Mouse (Mus musculus): Measurements from ENCODE around the gene Gpr84.
A peak's percentile ranks its signal among the peaks of the same experiment; 100 is the strongest.

Gpr84 gene

GRCm38 (mm10) chr15:103310365-103310910 is at the start of gene Gpr84:
Gpr84 (minus strand) TSS chr15:103310612.
- no peak for DNase-seq (ENCODE audit: extremely low read depth, insufficient read length, low spot score)

GRCm38 (mm10) chr15:103359869-103360602 is 49.6 kb upstream of the Gpr84 start:
- DNase-seq (ENCODE audit: extremely low read depth, insufficient read length, low spot score): peak; percentile 40

DNA sequence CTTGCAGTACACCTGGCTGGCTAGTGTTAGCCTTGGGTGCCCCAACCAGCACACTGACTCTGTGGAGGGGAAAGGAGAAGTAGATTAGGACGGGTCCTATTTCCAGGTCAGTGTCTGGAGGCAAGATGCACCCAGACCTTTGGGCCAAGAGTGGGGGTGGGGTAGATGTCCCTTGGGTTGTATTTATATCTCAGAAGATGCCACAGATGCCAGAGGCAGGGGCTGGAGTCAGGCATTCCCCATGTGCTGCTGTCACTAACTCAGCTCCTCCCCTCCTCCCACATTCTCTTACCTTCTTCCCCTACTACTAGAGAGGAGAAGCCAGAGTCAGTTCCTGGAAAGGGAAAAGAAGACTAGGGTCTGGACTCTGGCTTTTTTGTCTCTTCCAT is 48.7 kb upstream of the Gpr84 start:
- no peak for DNase-seq (ENCODE audit: extremely low read depth, insufficient read length, low spot score)

DNA sequence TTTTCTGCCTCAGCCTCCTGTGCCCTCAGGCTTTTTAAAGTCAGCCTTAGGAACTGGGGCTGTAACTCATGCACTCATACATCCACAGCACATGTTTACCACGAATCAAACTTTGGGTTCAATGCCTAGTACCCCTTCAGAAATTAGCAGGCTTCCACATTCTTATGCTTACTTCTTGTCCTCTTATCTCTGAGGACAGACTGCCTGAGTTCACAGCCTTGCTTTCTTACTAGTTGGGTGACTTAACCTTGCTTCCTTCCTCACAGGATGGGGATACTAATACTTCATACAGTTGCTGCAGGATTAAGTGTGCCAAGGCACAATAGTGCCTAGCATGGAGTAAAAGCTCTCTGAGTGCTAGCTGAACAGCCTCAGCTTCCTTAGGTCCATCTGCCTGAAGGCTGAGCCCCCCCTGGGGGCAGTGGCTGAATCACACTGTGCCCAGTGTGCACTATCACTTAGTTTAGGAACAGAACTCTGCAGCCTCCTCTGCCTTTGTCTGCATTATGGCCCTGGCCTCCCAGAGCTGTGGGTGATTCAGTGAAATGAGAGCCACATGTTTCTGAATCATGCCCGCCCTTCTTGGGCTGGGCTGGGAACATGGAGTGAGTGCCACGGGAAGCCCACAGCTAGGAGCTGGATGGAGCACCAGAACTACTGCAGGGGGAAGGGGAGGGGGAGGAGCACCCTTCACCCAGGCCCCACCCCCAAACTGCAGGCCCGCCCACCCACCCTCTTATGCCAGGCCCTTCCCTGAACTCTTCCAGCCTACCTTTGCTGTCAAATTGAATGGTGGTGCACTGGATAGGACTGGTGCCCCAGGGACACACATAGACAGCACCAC is 48.1 kb upstream of the Gpr84 start:
- DNase-seq (ENCODE audit: extremely low read depth, insufficient read length, low spot score): peak; percentile 70

DNA sequence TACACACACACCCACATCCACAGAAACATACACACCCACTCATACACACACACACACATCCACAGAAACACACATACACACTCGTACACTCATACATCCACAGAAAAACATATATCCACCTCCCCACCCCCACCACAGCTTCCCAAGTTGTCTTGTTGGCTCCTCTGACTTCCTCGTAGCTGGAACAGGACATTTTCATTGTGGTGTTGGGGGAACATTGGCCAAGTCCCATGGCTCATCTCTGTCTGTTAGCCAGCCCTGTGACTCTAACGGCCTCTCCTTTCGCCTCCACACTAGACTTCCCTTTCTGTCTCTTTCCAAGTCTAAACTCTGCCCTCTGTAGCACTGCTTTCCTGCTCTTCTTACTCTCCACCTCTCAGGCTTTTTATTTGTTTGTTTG is 47.4 kb upstream of the Gpr84 start:
- DNase-seq (ENCODE audit: extremely low read depth, insufficient read length, low spot score): no peak

DNA sequence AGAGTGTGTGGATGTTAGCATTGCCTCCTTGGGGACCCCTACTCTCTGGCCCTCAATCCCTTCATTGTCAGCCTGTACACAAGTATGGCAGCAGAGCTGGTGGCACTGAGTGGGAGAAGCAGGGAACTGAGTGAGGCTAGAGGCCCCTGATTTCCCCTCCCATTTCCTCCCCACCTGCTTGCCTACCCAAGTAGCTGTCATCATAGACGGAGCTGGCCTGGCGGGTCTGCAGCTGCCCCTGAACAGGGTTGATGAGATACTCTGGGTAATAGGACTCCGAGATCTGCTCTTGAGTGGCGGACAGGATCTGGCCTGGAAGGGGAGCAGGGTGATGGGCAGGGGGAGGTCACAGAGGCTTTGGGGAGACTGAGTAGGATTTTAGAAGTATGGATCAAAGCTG is 45.7 kb upstream of the Gpr84 start:
- no peak for DNase-seq (ENCODE audit: extremely low read depth, insufficient read length, low spot score)

- no peak for DNase-seq (ENCODE audit: extremely low read depth, insufficient read length, low spot score)
These were observed 45.0 kb upstream of the Gpr84 start for GRCm38 (mm10) chr15:103355420-103355819.

DNA sequence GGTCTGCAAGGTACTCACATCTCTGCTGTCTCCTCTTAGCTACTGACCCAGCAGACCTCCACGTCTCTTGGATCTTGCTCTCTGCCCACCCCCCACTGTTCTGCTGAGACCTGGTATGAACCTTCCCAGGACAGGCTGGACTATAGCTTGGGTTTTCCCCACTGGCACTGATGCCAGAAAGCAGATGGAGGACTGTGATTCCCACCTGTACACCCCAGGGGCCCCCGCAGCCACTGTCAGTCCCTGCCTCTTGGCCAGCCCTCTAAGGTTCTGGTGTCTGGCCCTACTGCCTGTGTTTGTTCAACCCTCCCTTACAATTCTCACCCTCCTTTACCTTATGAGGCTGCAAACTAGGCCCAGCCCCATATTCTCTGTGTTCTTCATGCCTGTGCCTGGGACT is 44.3 kb upstream of the Gpr84 start:
- no peak for DNase-seq (ENCODE audit: extremely low read depth, insufficient read length, low spot score)

DNA sequence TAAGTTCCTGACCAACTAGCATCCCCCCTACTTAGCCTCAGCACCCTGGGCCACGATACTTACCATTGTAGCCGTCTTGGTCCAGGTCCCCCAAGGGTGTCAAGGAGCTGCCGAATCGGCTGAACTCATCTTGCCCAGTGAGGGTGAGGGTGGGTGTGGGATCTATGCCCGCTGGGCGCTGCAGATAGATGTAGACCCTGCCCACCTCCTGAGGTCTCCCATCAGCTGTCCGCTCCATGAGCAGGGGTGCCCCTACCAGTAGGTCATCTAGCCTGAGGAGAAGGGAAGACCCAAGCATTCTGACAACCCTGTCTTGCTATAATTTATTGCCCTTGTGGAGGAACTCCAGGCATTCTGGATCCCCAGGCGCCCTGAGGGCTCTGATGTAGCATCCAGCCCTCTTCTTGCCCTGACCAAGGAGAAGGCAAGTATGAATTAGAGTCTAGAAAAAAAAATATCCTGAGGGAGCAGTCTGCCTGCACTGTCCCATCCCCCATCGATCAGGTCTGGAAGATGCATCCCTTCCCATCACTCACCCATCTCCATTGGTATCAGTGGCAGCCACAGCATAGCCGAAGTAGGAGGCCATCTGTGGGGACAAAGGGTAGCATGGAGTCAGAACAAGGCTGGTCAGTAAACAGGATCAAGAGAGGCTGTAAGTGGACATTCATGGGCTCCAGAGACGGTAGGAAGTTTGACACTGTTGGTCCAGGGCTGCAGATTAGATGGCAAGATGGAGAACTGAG is 43.3 kb upstream of the Gpr84 start:
- DNase-seq (ENCODE audit: extremely low read depth, insufficient read length, low spot score): no peak

- DNase-seq (ENCODE audit: extremely low read depth, insufficient read length, low spot score): peak; percentile 39
These were observed 42.4 kb upstream of the Gpr84 start for GRCm38 (mm10) chr15:103352856-103353255.

DNA sequence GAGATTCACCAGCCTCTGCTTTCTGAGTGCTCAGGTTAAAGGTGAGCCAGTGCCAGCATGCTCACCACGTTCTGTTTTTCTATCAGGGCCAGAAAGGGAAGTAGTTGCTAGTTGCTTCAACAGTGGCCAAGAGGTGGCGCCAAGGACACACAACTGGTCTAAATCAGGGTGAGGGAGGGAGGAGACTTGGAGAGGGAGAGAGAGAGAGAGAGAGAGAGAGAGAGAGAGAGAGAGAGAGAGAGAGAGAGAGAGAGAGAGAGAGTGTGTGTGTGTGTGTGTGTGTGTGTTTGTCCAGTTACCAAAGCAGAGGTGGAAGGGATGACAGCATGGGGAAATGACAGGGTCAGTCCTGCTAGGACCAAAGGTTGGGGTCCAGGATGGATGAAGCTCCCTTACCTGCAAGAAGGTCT is 36.9 kb upstream of the Gpr84 start:
- peak; percentile 50 for DNase-seq (ENCODE audit: extremely low read depth, insufficient read length, low spot score)

- no peak for DNase-seq (ENCODE audit: extremely low read depth, insufficient read length, low spot score)
These were observed 35.4 kb upstream of the Gpr84 start for GRCm38 (mm10) chr15:103345789-103346188.

DNA sequence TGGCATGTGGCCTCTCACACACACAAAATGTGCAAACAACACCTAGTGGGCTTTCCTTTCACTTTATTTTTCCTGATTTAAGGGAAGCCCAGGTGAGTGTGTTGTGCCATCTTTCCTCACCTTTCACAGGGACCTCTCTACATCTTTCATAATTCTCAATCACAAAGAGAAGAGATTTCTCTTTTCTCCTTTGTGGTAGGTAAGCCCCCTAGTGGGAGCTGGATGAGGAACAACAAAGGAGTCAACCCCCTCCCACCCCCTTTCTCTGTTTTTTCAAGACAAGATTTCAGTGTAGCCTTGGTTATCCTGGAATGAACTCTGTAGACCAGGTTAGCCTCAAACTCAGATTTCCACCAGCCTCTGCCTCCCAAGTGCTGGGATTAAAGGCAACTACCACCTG is 33.1 kb upstream of the Gpr84 start:
- no peak for DNase-seq (ENCODE audit: extremely low read depth, insufficient read length, low spot score)

DNA sequence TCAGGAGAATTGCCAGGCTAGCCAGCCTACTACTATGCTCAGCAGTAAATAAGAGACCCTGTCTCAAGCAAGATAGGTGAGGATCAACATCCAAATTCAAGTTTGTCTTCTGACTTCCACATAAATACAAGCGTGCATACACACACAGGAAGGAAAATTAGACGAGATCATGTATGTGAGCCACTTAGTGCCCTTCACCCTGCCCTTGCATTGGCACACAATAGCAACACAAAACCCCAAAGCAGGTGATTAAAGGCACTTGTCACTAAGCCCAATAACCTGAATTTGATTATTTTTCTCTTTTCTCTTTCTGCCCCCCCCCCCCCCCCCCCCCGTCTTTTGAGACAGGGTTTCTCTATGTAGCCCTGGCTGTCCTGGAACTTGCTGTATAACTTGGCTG is 32.6 kb upstream of the Gpr84 start:
- DNase-seq (ENCODE audit: extremely low read depth, insufficient read length, low spot score): no peak

- DNase-seq (ENCODE audit: extremely low read depth, insufficient read length, low spot score): no peak
These were observed 32.0 kb upstream of the Gpr84 start for GRCm38 (mm10) chr15:103342415-103342814.

GRCm38 (mm10) chr15:103341547-103341946 is 31.1 kb upstream of the Gpr84 start:
- DNase-seq (ENCODE audit: extremely low read depth, insufficient read length, low spot score): no peak

- no peak for DNase-seq (ENCODE audit: extremely low read depth, insufficient read length, low spot score)
These were observed 30.4 kb upstream of the Gpr84 start for GRCm38 (mm10) chr15:103340786-103341185.

GRCm38 (mm10) chr15:103339961-103340337 is 29.5 kb upstream of the Gpr84 start, which contains the start of gene Zfp385a:
Zfp385a (minus strand) TSS chr15:103340093.
- no peak for DNase-seq (ENCODE audit: extremely low read depth, insufficient read length, low spot score)

DNA sequence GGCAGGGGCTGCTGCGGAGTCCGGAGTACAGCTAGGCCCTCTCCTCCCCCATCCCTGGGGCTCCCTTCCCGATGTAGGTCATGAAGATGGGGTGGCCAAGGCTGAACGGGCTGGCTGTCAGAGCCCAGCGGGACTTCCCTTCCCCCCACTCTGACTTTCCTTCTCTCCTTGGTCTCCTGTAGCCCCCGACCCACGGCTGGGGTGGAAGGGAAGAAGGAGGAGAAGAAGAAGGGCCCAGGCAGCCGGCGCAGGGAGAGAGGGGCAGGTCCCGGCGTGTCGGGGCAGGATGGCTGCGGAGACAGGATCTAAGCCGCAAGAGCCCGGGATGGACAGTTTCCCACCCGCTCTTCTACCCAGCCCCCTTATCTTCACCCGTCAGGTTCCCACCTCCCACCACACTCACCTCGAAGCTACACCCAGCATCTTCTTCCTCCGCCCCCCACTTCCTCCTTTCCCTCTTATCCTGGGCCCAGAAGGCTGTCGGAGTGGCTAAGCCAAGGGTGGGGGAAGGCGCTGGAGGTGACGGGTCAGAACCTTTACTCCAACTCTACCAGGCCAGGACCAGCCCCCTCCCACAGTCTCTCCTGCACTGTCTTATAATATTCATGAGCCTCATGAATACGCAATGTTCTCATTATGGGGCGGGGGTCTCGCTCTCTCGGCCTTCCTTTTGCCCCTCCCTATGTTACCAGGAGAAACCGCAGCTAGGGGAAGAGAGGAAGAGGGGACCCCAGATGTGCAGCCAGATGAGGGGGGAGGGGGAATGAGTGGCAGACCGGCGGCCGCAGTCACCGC is 29.0 kb upstream of the Gpr84 start:
- DNase-seq (ENCODE audit: extremely low read depth, insufficient read length, low spot score): no peak

DNA sequence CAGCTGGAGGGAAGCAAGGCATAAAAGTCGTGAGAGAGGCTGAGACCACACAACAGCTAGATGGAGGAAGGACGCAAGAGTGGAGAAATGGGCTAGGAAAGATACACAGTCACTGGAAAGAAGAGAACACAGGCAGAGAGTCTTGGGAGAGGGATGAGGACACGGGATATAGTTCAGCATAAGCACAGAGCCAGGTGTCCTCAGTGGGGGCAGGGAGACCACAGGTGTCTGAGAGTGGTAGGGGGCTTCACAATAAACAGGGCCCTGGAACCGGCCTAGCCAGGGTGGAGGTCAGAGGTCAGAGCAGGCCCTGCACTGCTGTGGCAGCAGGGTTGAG is 28.4 kb upstream of the Gpr84 start:
- DNase-seq (ENCODE audit: extremely low read depth, insufficient read length, low spot score): no peak

Data from 3134 (cell line).